Mouse (Mus musculus): Measurements from ENCODE around the gene Sf3a1. TPM values are rescaled to one million over a fixed set of nuclear protein-coding genes. Genes with fewer than 3 reads are reported as not detected.

Gene Sf3a1
- polyA plus RNA-seq, 1 experiment = 23.1 TPM

- Histone ChIP-seq H3K4me1 (ENCODE audit: control insufficient read depth, insufficient read depth, low read length) (no peaks in the 10 kb centered on the region), H3K4me3 (ENCODE audit: insufficient read depth, low read length) (no peak overlapping the region), H3K27ac (ENCODE audit: insufficient read depth, low read depth, low read length) (no peak overlapping the region)
- TF ChIP-seq CTCF (IDR thresholded peaks at IDR 0.05; ENCODE audit: low read depth, low read length) (no peak), POLR2A (IDR thresholded peaks at IDR 0.05; ENCODE audit: borderline replicate concordance, low read depth, low read length) (no peak)
Observed at GRCm38 (mm10) chr11:4149886-4150285, 10.3 kb upstream of the Sf3a1 start.

- Histone ChIP-seq H3K27ac (ENCODE audit: insufficient read depth, low read depth, low read length) (no peak overlapping the region), H3K4me1 (ENCODE audit: control insufficient read depth, insufficient read depth, low read length) (no peaks in the 10 kb centered on the region), H3K4me3 (ENCODE audit: insufficient read depth, low read length) (no peak overlapping the region)
- TF ChIP-seq POLR2A (IDR thresholded peaks at IDR 0.05; ENCODE audit: borderline replicate concordance, low read depth, low read length) = no peak
- no peak for TF ChIP-seq CTCF (IDR thresholded peaks at IDR 0.05; ENCODE audit: low read depth, low read length)
Observed at GRCm38 (mm10) chr11:4153694-4154093, 6.5 kb upstream of the Sf3a1 start.

GRCm38 (mm10) chr11:4155641-4156040 is 4.5 kb upstream of the Sf3a1 start:
- no peak overlapping the region for H3K4me3 ChIP-seq (ENCODE audit: insufficient read depth, low read length)
- no peak overlapping the region for H3K27ac ChIP-seq (ENCODE audit: insufficient read depth, low read depth, low read length)
- TF ChIP-seq CTCF (IDR thresholded peaks at IDR 0.05; ENCODE audit: low read depth, low read length) (no peak), POLR2A (IDR thresholded peaks at IDR 0.05; ENCODE audit: borderline replicate concordance, low read depth, low read length) (no peak)
- H3K4me1 ChIP-seq (ENCODE audit: control insufficient read depth, insufficient read depth, low read length) = peaks cover 6% of the 10 kb centered on the region

GRCm38 (mm10) chr11:4158676-4159075 is 1.5 kb upstream of the Sf3a1 start:
- no peak overlapping the region for H3K4me3 ChIP-seq (ENCODE audit: insufficient read depth, low read length)
- no peak overlapping the region for H3K27ac ChIP-seq (ENCODE audit: insufficient read depth, low read depth, low read length)
- TF ChIP-seq POLR2A (IDR thresholded peaks at IDR 0.05; ENCODE audit: borderline replicate concordance, low read depth, low read length) = no peak
- TF ChIP-seq CTCF (IDR thresholded peaks at IDR 0.05; ENCODE audit: low read depth, low read length) = no peak
- H3K4me1 ChIP-seq (ENCODE audit: control insufficient read depth, insufficient read depth, low read length) = peaks cover 14% of the 10 kb centered on the region

- Histone ChIP-seq H3K27ac (ENCODE audit: insufficient read depth, low read depth, low read length) (peak overlapping the region; percentile 64), H3K4me1 (ENCODE audit: control insufficient read depth, insufficient read depth, low read length) (peaks cover 14% of the 10 kb centered on the region), H3K4me3 (ENCODE audit: insufficient read depth, low read length) (peak overlapping the region; percentile 79)
- TF ChIP-seq CTCF (IDR thresholded peaks at IDR 0.05; ENCODE audit: low read depth, low read length) (no peak), POLR2A (IDR thresholded peaks at IDR 0.05; ENCODE audit: borderline replicate concordance, low read depth, low read length) (no peak)
Observed at GRCm38 (mm10) chr11:4160758-4161480, 769 bp downstream of the Sf3a1 start.

- no peak for TF ChIP-seq CTCF (IDR thresholded peaks at IDR 0.05; ENCODE audit: low read depth, low read length)
- no peak overlapping the region for H3K27ac ChIP-seq (ENCODE audit: insufficient read depth, low read depth, low read length)
- H3K4me3 ChIP-seq (ENCODE audit: insufficient read depth, low read length) = no peak overlapping the region
- H3K4me1 ChIP-seq (ENCODE audit: control insufficient read depth, insufficient read depth, low read length) = peaks cover 9% of the 10 kb centered on the region
Observed at GRCm38 (mm10) chr11:4164701-4165100, 4.6 kb downstream of the Sf3a1 start.

- Histone ChIP-seq H3K4me1 (ENCODE audit: control insufficient read depth, insufficient read depth, low read length) (peaks cover 4% of the 10 kb centered on the region), H3K4me3 (ENCODE audit: insufficient read depth, low read length) (no peak overlapping the region), H3K27ac (ENCODE audit: insufficient read depth, low read depth, low read length) (no peak overlapping the region)
- no peak for TF ChIP-seq CTCF (IDR thresholded peaks at IDR 0.05; ENCODE audit: low read depth, low read length)
- TF ChIP-seq POLR2A (IDR thresholded peaks at IDR 0.05; ENCODE audit: borderline replicate concordance, low read depth, low read length) = no peak
Observed at GRCm38 (mm10) chr11:4166467-4167090, 6.4 kb downstream of the Sf3a1 start.

- H3K4me1 ChIP-seq (ENCODE audit: control insufficient read depth, insufficient read depth, low read length) = no peaks in the 10 kb centered on the region
- no peak overlapping the region for H3K4me3 ChIP-seq (ENCODE audit: insufficient read depth, low read length)
- no peak overlapping the region for H3K27ac ChIP-seq (ENCODE audit: insufficient read depth, low read depth, low read length)
- TF ChIP-seq POLR2A (IDR thresholded peaks at IDR 0.05; ENCODE audit: borderline replicate concordance, low read depth, low read length) (no peak), CTCF (IDR thresholded peaks at IDR 0.05; ENCODE audit: low read depth, low read length) (no peak)
Observed at GRCm38 (mm10) chr11:4174586-4174985, 14.4 kb downstream of the Sf3a1 start.

- Histone ChIP-seq H3K4me3 (ENCODE audit: insufficient read depth, low read length) (no peak overlapping the region), H3K27ac (ENCODE audit: insufficient read depth, low read depth, low read length) (no peak overlapping the region), H3K4me1 (ENCODE audit: control insufficient read depth, insufficient read depth, low read length) (no peaks in the 10 kb centered on the region)
- TF ChIP-seq POLR2A (IDR thresholded peaks at IDR 0.05; ENCODE audit: borderline replicate concordance, low read depth, low read length) = no peak
- no peak for TF ChIP-seq CTCF (IDR thresholded peaks at IDR 0.05; ENCODE audit: low read depth, low read length)
Observed at GRCm38 (mm10) chr11:4177716-4178115, 17.6 kb downstream of the Sf3a1 start.

GRCm38 (mm10) chr11:4182061-4182460 is 21.9 kb downstream of the Sf3a1 start:
- TF ChIP-seq POLR2A (IDR thresholded peaks at IDR 0.05; ENCODE audit: borderline replicate concordance, low read depth, low read length) (no peak), CTCF (IDR thresholded peaks at IDR 0.05; ENCODE audit: low read depth, low read length) (no peak)
- H3K4me1 ChIP-seq (ENCODE audit: control insufficient read depth, insufficient read depth, low read length) = peaks cover 2% of the 10 kb centered on the region; the same call in 1 of the 2 replicates
- no peak overlapping the region for H3K27ac ChIP-seq (ENCODE audit: insufficient read depth, low read depth, low read length)
- no peak overlapping the region for H3K4me3 ChIP-seq (ENCODE audit: insufficient read depth, low read length)
